Mouse (Mus musculus) kidney, embryonic 15.5 days (tissue): ENCODE measurements around the gene Pdzd2. TPM values are rescaled to one million over a fixed set of nuclear protein-coding genes. Genes with fewer than 3 reads are reported as not detected.

Experiments
- ATAC-seq: fragments of 200-750 bp; cut with Nextera tagmentation; replicated peaks from 2 replicates; pipeline ENCODE4 v1.8.0; 2017; ENCODE audit warnings: moderate TSS enrichment; ENCODE audit not compliant: low FRiP score
- H3K27ac ChIP-seq: fragments of 300-500 bp; sonication (generic); 2 replicates; pipeline ENCODE4 v1.5.1; 2015; ENCODE audit warnings: mild to moderate bottlenecking, inconsistent platforms
- H3K27me3 ChIP-seq: fragments of 300-500 bp; sonication (generic); 2 replicates; pipeline ENCODE4 v1.6.1; 2015; ENCODE audit warnings: inconsistent platforms
- H3K36me3 ChIP-seq: fragments of 300-500 bp; sonication (generic); 2 replicates; pipeline ENCODE4 v1.6.1; 2015; ENCODE audit warnings: inconsistent platforms
- H3K4me1 ChIP-seq: fragments of 300-500 bp; sonication (generic); 2 replicates; pipeline ENCODE4 v1.6.1; 2015; ENCODE audit warnings: inconsistent platforms
- H3K4me2 ChIP-seq: fragments of 300-500 bp; sonication (generic); 2 replicates; pipeline ENCODE4 v1.6.1; 2015; ENCODE audit warnings: moderate library complexity, mild to moderate bottlenecking, inconsistent platforms
- H3K4me3 ChIP-seq: fragments of 300-500 bp; sonication (generic); replicated peaks from 2 replicates; pipeline ENCODE4 v1.5.1; 2015; ENCODE audit warnings: mild to moderate bottlenecking, inconsistent platforms
- H3K9ac ChIP-seq: fragments of 300-500 bp; sonication (generic); 2 replicates; pipeline ENCODE4 v1.6.1; 2015; ENCODE audit warnings: mild to moderate bottlenecking, inconsistent platforms
- H3K9me3 ChIP-seq: fragments of 300-500 bp; sonication (generic); replicated peaks from 2 replicates; pipeline ENCODE4 v1.6.1; 2016; ENCODE audit warnings: inconsistent platforms
- WGBS: fragments of 180-500 bp; shearing (Covaris S2); methylation state at CpG from one replicate; pipeline ENCODE4 v1.1.7; 2015; ENCODE audit warnings: mixed read lengths; 5-methylcytosine and 5-hydroxymethylcytosine counted together
- polyA plus RNA-seq: library from polyadenylated mRNA; unstranded; fragments of >200 nt; fragmentation: Nextera tagmentation; extraction: Ambion mirVana; gene quantifications from 2 replicates; pipeline ENCODE4 v1.2.1, GENCODE M21; 2015

Gene Pdzd2
- polyA plus RNA-seq, 1 experiment from 2014 or later: 41.3 TPM

DNA sequence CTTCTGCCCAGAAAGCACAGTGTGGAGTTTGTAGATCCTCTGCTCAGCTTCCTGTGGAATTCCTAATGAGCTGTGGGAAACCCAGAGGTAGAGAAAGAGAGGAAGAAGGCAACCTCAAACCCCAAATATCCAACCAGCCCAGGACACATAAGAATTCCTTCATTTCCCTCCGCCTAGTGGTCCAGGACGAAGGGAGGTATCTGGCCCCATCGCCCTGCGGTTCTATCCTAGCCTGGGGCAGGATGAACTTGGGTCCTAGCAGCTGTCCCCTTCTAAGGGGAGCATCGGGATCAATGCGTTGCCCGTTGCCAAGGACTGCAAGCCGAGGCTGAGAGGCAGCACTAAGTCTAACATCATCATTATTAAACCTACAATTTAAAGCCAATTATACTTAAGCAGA, 104.8 kb downstream of the Pdzd2 start:
- Histone ChIP-seq H3K4me3 (no peak overlapping the region), H3K9ac (no peak overlapping the region), H3K4me2 (no peak overlapping the region), H3K4me1 (peaks cover 37% of the 10 kb centered on the region), H3K36me3 (no peaks in the 10 kb centered on the region), H3K27me3 (no peaks in the 10 kb centered on the region), H3K27ac (no peak overlapping the region), H3K9me3 (no peaks in the 10 kb centered on the region)
- WGBS: 87% methylated on average over 8 of the region's 8 CpGs
- no peak for ATAC-seq

GRCm38 (mm10) chr15:12629164-12629563, 110.6 kb downstream of the Pdzd2 start:
- Histone ChIP-seq H3K4me1 (peaks cover 24% of the 10 kb centered on the region), H3K9me3 (no peaks in the 10 kb centered on the region), H3K36me3 (no peaks in the 10 kb centered on the region), H3K4me3 (no peak overlapping the region), H3K27me3 (no peaks in the 10 kb centered on the region), H3K4me2 (no peak overlapping the region), H3K9ac (no peak overlapping the region), H3K27ac (no peak overlapping the region)
- WGBS: 84% methylated on average over 7 of the region's 7 CpGs
- no peak for ATAC-seq

- no peaks in the 10 kb centered on the region for H3K36me3 ChIP-seq
- H3K27ac ChIP-seq: no peak overlapping the region
- no peaks in the 10 kb centered on the region for H3K9me3 ChIP-seq
- H3K4me2 ChIP-seq: no peak overlapping the region
- H3K27me3 ChIP-seq: no peaks in the 10 kb centered on the region
- H3K4me1 ChIP-seq: peaks cover 23% of the 10 kb centered on the region
- no peak for ATAC-seq
- 95% methylated on average over 7 of the region's 7 CpGs for WGBS
- H3K4me3 ChIP-seq: no peak overlapping the region
- no peak overlapping the region for H3K9ac ChIP-seq
Observed at GRCm38 (mm10) chr15:12628451-12628850, 111.3 kb downstream of the Pdzd2 start.

DNA sequence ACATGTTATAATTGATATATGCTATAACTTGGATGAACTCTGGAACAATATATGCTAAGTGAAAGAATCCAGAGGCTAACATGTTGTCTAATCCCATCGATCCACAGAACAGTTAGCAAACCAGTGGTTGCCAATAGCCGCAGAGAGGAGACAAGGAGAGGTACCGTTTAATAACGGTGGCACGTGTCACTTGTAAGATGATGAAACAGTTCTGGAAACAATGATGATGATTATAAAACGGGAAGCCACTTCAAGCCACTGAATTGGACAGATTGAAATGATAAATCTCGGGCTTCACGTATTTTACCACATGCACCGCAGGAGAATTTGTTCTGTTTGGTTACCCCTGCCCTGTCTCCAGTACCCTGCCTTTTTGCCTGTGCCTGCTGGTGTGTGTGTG, 112.8 kb downstream of the Pdzd2 start:
- H3K27me3 ChIP-seq: no peaks in the 10 kb centered on the region
- H3K9me3 ChIP-seq: no peaks in the 10 kb centered on the region
- no peak for ATAC-seq
- H3K4me3 ChIP-seq: no peak overlapping the region
- 91% methylated on average over 9 of the region's 9 CpGs for WGBS
- no peak overlapping the region for H3K4me2 ChIP-seq
- no peaks in the 10 kb centered on the region for H3K36me3 ChIP-seq
- H3K27ac ChIP-seq: no peak overlapping the region
- H3K4me1 ChIP-seq: peaks cover 30% of the 10 kb centered on the region
- no peak overlapping the region for H3K9ac ChIP-seq

- 71% methylated on average over 8 of the region's 8 CpGs for WGBS
- no peak for ATAC-seq
- no peaks in the 10 kb centered on the region for H3K9me3 ChIP-seq
- H3K4me2 ChIP-seq: no peak overlapping the region
- H3K4me1 ChIP-seq: peaks cover 25% of the 10 kb centered on the region
- no peak overlapping the region for H3K9ac ChIP-seq
- no peaks in the 10 kb centered on the region for H3K36me3 ChIP-seq
- no peak overlapping the region for H3K4me3 ChIP-seq
- H3K27me3 ChIP-seq: no peaks in the 10 kb centered on the region
- no peak overlapping the region for H3K27ac ChIP-seq
Observed at GRCm38 (mm10) chr15:12626166-12626565, 113.6 kb downstream of the Pdzd2 start.

- 68% methylated on average over 6 of the region's 6 CpGs for WGBS
- no peaks in the 10 kb centered on the region for H3K9me3 ChIP-seq
- no peak overlapping the region for H3K4me2 ChIP-seq
- no peak for ATAC-seq
- no peak overlapping the region for H3K9ac ChIP-seq
- H3K4me1 ChIP-seq: peaks cover 18% of the 10 kb centered on the region
- no peaks in the 10 kb centered on the region for H3K27me3 ChIP-seq
- no peak overlapping the region for H3K27ac ChIP-seq
- H3K36me3 ChIP-seq: no peaks in the 10 kb centered on the region
- no peak overlapping the region for H3K4me3 ChIP-seq
Observed at GRCm38 (mm10) chr15:12625524-12625923, 114.2 kb downstream of the Pdzd2 start.

DNA sequence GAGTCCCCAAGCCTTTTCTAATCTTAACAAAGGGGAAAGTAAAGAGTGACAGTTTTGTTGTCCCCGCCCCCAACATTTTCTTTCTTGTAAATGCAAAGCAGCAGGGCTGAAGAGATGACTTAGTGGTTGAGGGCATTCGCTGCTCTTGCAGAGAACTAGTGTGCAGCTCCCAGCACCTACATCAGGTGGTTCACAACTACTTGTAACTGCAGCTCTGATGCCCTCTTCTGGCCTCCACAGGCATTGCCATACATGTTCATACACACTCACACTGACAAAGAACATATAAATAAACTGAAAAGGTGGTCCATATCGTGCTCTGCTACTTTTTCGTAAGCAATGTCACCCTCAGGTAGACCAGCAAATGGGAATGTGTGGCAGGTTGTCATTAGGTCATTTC, 116.2 kb downstream of the Pdzd2 start:
- ATAC-seq: no peak
- Histone ChIP-seq H3K4me1 (peaks cover 22% of the 10 kb centered on the region), H3K9me3 (no peaks in the 10 kb centered on the region), H3K4me3 (no peak overlapping the region), H3K27ac (no peak overlapping the region), H3K4me2 (no peak overlapping the region), H3K9ac (no peak overlapping the region), H3K27me3 (no peaks in the 10 kb centered on the region), H3K36me3 (no peaks in the 10 kb centered on the region)
- 94% methylated on average over 4 of the region's 4 CpGs for WGBS

GRCm38 (mm10) chr15:12622701-12623100, 117.0 kb downstream of the Pdzd2 start:
- no peak for ATAC-seq
- Histone ChIP-seq H3K36me3 (no peaks in the 10 kb centered on the region), H3K9me3 (no peaks in the 10 kb centered on the region), H3K4me2 (no peak overlapping the region), H3K4me1 (peaks cover 24% of the 10 kb centered on the region), H3K9ac (no peak overlapping the region), H3K4me3 (no peak overlapping the region), H3K27ac (no peak overlapping the region), H3K27me3 (no peaks in the 10 kb centered on the region)
- WGBS: 91% methylated on average over 5 of the region's 5 CpGs

GRCm38 (mm10) chr15:12622093-12622643, 117.6 kb downstream of the Pdzd2 start:
- H3K4me3 ChIP-seq: peak overlapping the region; percentile 20; the same call in 1 of the 2 replicates
- ATAC-seq: peak; percentile 34

GRCm38 (mm10) chr15:12619273-12619672, 120.5 kb downstream of the Pdzd2 start:
- no peak for ATAC-seq
- Histone ChIP-seq H3K27ac (no peak overlapping the region), H3K36me3 (no peaks in the 10 kb centered on the region), H3K4me1 (peaks cover 40% of the 10 kb centered on the region), H3K4me3 (no peak overlapping the region), H3K4me2 (no peak overlapping the region), H3K27me3 (no peaks in the 10 kb centered on the region), H3K9ac (no peak overlapping the region), H3K9me3 (no peaks in the 10 kb centered on the region)
- WGBS: 70% methylated on average over 8 of the region's 8 CpGs

More at GRCm38 (mm10) chr15:12622093-12622643, 117.6 kb downstream of the Pdzd2 start:
- Histone ChIP-seq H3K9ac (no peak overlapping the region), H3K27ac (peak overlapping the region; percentile 66; the same call in 1 of the 2 replicates), H3K4me2 (peak overlapping the region; percentile 29), H3K27me3 (no peaks in the 10 kb centered on the region), H3K9me3 (no peaks in the 10 kb centered on the region), H3K36me3 (no peaks in the 10 kb centered on the region), H3K4me1 (peaks cover 29% of the 10 kb centered on the region)
- WGBS: 44% methylated on average over 7 of the region's 7 CpGs

- Histone ChIP-seq H3K36me3 (no peaks in the 10 kb centered on the region), H3K27me3 (no peaks in the 10 kb centered on the region), H3K9me3 (no peaks in the 10 kb centered on the region), H3K4me3 (no peak overlapping the region), H3K9ac (no peak overlapping the region), H3K4me1 (peaks cover 39% of the 10 kb centered on the region), H3K27ac (no peak overlapping the region), H3K4me2 (no peak overlapping the region)
- ATAC-seq: no peak
- 71% methylated on average over 11 of the region's 11 CpGs for WGBS
Observed at GRCm38 (mm10) chr15:12617651-12618050, 122.1 kb downstream of the Pdzd2 start.

DNA sequence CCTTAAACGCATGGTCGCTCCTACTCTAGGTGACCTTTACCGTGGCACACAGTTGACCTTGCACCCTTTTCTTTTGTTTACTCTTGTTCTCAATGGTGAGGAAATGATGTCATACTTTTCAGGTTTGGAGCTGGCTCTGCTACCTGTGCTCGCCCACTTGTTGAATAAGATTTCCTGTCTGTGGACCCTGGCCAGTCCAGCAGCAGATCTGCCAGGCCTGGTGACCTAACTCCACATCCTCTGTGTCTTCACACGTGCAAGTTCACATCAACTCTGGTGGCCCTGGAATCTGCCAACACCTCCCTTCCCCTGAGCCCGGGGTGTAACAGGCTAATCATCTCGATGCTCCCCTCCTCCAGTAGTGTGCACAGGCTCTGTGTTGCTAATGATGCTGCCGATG, 122.5 kb downstream of the Pdzd2 start:
- 0 out of 2 replicates have a peak, but pooled peaks have one; percentile 41 for ATAC-seq
- Histone ChIP-seq H3K4me3 (no peak overlapping the region), H3K9me3 (no peaks in the 10 kb centered on the region), H3K27me3 (no peaks in the 10 kb centered on the region), H3K36me3 (no peaks in the 10 kb centered on the region), H3K9ac (no peak overlapping the region), H3K4me1 (peaks cover 34% of the 10 kb centered on the region), H3K27ac (no peak overlapping the region), H3K4me2 (no peak overlapping the region)
- 54% methylated on average over 8 of the region's 8 CpGs for WGBS
